Mouse (Mus musculus): ENCODE data around the gene Nphs1.

DNA sequence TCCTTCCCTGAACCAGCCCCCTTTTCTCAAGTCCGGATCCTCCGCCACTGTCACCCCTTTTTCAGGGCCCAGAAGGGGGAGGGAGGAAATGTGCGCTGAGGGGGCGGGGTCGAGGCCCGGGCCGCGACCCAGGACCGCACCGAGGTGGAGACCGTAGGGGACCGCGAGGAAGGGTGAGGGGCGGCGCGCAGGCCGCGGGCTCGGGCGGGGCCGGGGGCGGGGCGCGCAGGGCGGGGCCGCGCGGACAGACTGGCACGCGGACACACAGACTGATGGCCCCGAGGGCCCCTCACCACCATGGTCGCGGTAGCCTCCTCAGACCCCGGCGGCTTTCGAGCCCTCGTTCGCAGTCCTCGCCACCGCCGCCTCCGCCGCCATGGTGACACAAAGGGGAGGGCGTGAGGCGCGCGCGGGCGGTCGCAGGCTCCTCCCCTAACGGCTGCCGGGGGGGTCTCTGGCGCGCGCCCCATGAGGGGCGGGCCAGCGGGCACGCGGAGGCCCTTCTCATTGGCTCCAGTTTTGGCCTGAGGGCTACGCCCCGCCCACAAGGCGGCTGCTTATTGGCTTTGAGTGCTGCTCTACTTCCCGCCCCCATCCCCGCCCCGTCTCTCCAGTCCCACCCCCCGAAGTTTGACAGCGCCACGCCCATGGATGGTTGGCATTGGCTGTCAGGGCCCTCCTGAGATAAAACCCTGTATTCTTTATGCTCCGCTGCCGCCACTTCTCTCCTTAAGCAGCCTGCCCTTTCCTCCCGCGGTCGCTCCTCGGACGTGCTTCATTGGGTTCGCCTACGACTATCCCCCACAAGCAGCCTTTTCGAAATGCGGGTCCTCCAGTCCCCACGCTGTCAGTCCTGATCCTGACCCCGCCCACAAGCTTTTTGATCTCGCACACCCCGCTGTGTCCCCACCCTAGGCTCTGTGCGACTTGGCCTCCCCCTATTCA lies 76.8 kb downstream of the Nphs1 start, which contains the start of gene Arhgap33:
- TF ChIP-seq CTCF (IDR thresholded peaks at IDR 0.05; ENCODE audit: borderline replicate concordance, insufficient read depth, low read length) (no peak), POLR2A (IDR thresholded peaks at IDR 0.05; ENCODE audit: low read depth, low read length) (peak; percentile 39; the same call in 1 of the 2 replicates)

Measured in embryonic fibroblast, embryonic 13.5 days (primary cell).